Mouse (Mus musculus) bone marrow, adult 2 months (tissue): ENCODE measurements around the gene Gm11034. TPM values are rescaled to one million over a fixed set of nuclear protein-coding genes. Genes with fewer than 3 reads are reported as not detected.

Experiments used
- H3K27ac ChIP-seq: fragments of 200-500 bp; 2 replicates; pipeline ENCODE4 v1.5.1; 2012; ENCODE audit warnings: low read depth, mild to moderate bottlenecking, control low read depth, inconsistent platforms, low read length; ENCODE audit not compliant: control insufficient read depth, poor library complexity, insufficient read depth
- H3K4me1 ChIP-seq: fragments of 200-500 bp; 2 replicates; pipeline ENCODE4 v1.6.1; 2011; ENCODE audit warnings: low read length; ENCODE audit not compliant: control insufficient read depth, insufficient read depth
- H3K4me3 ChIP-seq: fragments of 200-500 bp; replicated peaks from 2 replicates; pipeline ENCODE3; 2011; ENCODE audit warnings: mild to moderate bottlenecking, low read depth, low read length, control low read depth; ENCODE audit not compliant: control insufficient read depth
- CTCF ChIP-seq: fragments of 200-500 bp; IDR thresholded peaks from 2 replicates; pipeline ENCODE4 v1.5.1; 2011; ENCODE audit warnings: low read length, control low read depth; ENCODE audit not compliant: control insufficient read depth, insufficient read depth
- POLR2A ChIP-seq: fragments of 200-500 bp; IDR thresholded peaks from 2 replicates; pipeline ENCODE4 v1.6.1; 2011; ENCODE audit warnings: low read depth, mild to moderate bottlenecking, control low read depth, low read length, borderline replicate concordance; ENCODE audit not compliant: control insufficient read depth
- WGBS: fragments of 180-500 bp; shearing (Covaris S2); methylation state at CpG from one replicate; pipeline ENCODE4 v1.1.7; 2018; 5-methylcytosine and 5-hydroxymethylcytosine counted together
- polyA plus RNA-seq: library from polyadenylated mRNA; stranded (reverse); fragments of >200 nt; gene quantifications from 2 replicates; pipeline ENCODE4 v1.2.4, GENCODE M21; 2011; ENCODE audit warnings: low replicate concordance; ENCODE audit not compliant: missing spikeins, insufficient read depth, insufficient read length

The Gm11034 gene
- polyA plus RNA-seq, 1 experiment: not detected

DNA sequence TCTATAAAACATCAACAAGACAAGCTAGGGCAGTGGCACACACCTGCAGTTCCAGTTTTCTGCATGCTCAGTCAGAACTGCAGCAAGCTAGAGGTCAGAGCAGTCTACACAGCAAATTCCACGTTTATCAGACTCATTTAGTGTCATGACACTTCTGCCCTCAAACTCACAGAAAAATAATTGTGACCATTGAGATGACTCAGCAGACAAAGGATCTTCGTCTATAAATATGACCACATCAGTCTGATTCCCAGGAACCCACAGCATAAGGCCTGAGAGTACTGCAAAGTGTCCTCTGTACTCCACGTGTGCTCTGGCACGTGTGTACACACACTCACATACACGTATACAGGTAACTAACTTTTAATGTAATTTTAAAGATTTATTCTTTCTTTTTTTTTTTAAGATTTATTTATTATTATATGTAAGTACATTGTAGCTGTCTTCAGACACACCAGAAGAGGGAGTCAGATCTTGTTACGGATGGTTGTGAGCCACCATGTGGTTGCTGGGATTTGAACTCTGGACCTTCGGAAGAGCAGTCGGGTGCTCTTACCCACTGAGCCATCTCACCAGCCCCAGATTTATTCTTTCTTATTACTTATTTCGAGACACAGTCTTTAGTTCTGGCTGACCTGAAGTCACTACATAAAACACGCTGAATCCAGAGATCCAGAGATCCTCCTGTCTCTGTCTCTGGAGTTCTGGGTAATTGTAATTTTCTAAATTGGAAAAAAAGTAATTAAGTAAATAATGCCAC, 5.5 kb upstream of the Gm11034 start:
- no peak overlapping the region for H3K4me3 ChIP-seq
- no peak for TF ChIP-seq CTCF
- no peak for TF ChIP-seq POLR2A
- no peak overlapping the region for H3K27ac ChIP-seq
- peaks cover 4% of the 10 kb centered on the region for H3K4me1 ChIP-seq
- WGBS: 64% methylated on average over 10 of the region's 10 CpGs

DNA sequence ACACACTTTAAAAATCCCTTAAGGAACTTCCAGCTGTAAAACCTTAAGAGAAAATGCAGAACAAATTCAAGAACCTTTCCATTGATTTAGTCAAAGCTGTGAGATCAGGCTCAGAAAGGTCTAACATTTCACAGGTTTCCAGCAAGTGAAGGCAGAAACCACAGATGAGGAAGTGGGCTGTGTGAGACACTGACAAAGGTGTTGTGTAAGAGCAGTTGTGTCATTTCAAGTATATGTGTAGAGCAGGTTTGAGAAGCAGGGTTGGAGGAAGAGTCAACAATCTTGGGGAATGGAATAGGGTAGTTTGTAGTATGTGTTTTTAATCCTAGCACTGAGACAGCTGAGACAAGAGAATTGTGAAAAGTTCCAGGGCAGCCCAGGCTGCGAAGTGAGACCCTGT, 2.4 kb upstream of the Gm11034 start:
- Histone ChIP-seq H3K4me3 (no peak overlapping the region), H3K4me1 (peaks cover 7% of the 10 kb centered on the region), H3K27ac (peak overlapping the region; percentile 94)
- WGBS: 6% methylated on average over 1 of the region's 1 CpGs
- no peak for TF ChIP-seq CTCF
- no peak for TF ChIP-seq POLR2A

DNA sequence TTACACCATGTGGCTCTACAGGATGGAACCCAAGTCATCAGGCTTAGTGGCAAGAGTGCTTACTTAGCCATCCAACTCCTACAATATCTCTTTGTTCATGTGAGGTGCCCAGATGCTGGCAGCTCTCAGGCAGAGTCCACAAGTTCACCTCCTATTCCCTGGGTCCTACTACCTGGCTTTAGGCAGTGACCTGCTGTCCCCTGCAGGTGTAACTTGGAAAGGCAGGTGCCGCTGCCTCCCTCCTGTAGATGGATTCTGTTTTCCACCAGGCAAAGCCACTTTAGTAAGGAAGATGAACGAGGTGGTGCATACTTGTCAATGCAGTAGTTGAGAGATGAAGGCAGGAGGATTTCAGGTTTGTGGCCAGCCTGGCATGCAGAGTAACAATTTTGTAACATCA, 1.6 kb upstream of the Gm11034 start:
- H3K4me3 ChIP-seq: no peak overlapping the region
- peaks cover 7% of the 10 kb centered on the region for H3K4me1 ChIP-seq
- H3K27ac ChIP-seq: peak overlapping the region; percentile 65; the same call in 1 of the 2 replicates
- TF ChIP-seq POLR2A (no peak), CTCF (peak; percentile 83)
- WGBS: 33% methylated on average over 2 of the region's 2 CpGs

- TF ChIP-seq POLR2A (no peak), CTCF (no peak)
- Histone ChIP-seq H3K4me3 (no peak within 1 kb of the TSS), H3K4me1 (peaks cover 7% of the 10 kb centered on the region), H3K27ac (no peak within 1 kb of the TSS; the same call in 1 of the 2 replicates)
- 66% methylated on average over 4 of the region's 4 CpGs for WGBS
Observed at GRCm38 (mm10) chr8:72212751-72213150, 685 bp downstream of the Gm11034 start, which contains the start of gene Cib3. Gene Cib3, minus strand, starts transcription at chr8:72212837.

GRCm38 (mm10) chr8:72211846-72212245, 1.6 kb downstream of the Gm11034 start:
- no peak for TF ChIP-seq CTCF
- no peak overlapping the region for H3K4me3 ChIP-seq
- H3K4me1 ChIP-seq: peaks cover 6% of the 10 kb centered on the region
- no peak overlapping the region; the same call in 1 of the 2 replicates for H3K27ac ChIP-seq
- 76% methylated on average over 1 of the region's 1 CpGs for WGBS

DNA sequence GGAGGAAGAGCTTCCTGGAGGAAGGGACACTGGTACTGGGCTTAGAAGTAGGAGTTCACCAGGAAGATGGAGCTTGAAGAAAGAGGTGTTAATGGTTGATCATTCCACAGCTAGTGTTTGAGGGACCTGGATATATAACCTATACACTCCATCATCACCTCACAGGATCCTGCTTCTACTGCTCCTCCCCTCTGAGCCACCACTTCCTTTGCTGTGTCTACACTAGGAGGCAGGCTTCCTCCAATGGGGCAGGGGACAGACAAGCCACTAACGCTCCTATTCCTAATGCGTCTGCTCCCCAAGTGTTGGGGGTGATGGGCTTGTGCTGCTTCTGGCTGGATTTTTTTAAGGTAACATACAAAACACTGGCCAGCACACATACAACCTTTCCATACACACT, 2.7 kb downstream of the Gm11034 start:
- no peak overlapping the region for H3K4me3 ChIP-seq

GRCm38 (mm10) chr8:72210222-72210621, 3.2 kb downstream of the Gm11034 start:
- WGBS: 69% methylated on average over 4 of the region's 4 CpGs
- TF ChIP-seq CTCF: no peak
- TF ChIP-seq POLR2A: no peak

More for the DNA sequence above, 2.7 kb downstream of the Gm11034 start:
- Histone ChIP-seq H3K27ac (no peak overlapping the region), H3K4me1 (peaks cover 5% of the 10 kb centered on the region)
- WGBS: 39% methylated on average over 2 of the region's 2 CpGs
- TF ChIP-seq CTCF (peak; percentile 22; the same call in 1 of the 2 replicates), POLR2A (no peak)

GRCm38 (mm10) chr8:72208582-72208981, 4.9 kb downstream of the Gm11034 start:
- TF ChIP-seq POLR2A (no peak), CTCF (no peak)
- WGBS: 35% methylated on average over 1 of the region's 1 CpGs
- peaks cover 5% of the 10 kb centered on the region for H3K4me1 ChIP-seq
- no peak overlapping the region for H3K27ac ChIP-seq
- H3K4me3 ChIP-seq: no peak overlapping the region

More at GRCm38 (mm10) chr8:72210222-72210621, 3.2 kb downstream of the Gm11034 start:
- Histone ChIP-seq H3K27ac (no peak overlapping the region), H3K4me3 (no peak overlapping the region), H3K4me1 (peaks cover 5% of the 10 kb centered on the region)
